Mouse (Mus musculus) ovary, adult 18-20 months (tissue): ENCODE measurements around the gene Fars2.
"Not testable (repeated sequence)": the region's sequence is repeated elsewhere in the genome, so short reads cannot be mapped to it uniquely, and the experiment has no call there.

Experiments
- DNase-seq: peaks from one replicate; pipeline ENCODE4 v3.0.0; 2022; ENCODE audit warnings: low spot score, mixed read lengths

Fars2 gene

GRCm38 (mm10) chr13:36140247-36141016 lies 23.2 kb downstream of the Fars2 start:
- no peak for DNase-seq

DNA sequence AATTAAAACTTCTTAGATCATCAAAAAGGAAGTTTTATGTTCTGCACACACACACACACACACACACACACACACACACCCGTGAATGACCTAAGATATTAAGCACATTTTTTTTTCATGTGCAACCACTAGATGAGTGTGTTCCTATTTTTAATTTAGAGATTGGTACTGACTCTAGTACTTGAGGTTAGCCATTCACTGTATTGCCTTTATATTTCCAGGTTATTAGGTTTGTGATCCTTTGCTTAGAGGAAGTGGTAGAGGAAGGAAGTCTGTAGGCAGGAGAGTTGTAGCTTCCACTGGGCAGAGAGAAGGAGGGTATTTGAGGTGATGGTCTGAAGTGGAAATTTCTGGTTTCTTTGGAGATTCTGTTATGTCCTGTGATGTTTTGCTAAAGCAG lies 28.4 kb downstream of the Fars2 start:
- DNase-seq = no peak

GRCm38 (mm10) chr13:36149175-36149939 lies 32.1 kb downstream of the Fars2 start:
- DNase-seq = no peak

- no peak for DNase-seq
Measured at GRCm38 (mm10) chr13:36150272-36150671, 33.1 kb downstream of the Fars2 start.

DNA sequence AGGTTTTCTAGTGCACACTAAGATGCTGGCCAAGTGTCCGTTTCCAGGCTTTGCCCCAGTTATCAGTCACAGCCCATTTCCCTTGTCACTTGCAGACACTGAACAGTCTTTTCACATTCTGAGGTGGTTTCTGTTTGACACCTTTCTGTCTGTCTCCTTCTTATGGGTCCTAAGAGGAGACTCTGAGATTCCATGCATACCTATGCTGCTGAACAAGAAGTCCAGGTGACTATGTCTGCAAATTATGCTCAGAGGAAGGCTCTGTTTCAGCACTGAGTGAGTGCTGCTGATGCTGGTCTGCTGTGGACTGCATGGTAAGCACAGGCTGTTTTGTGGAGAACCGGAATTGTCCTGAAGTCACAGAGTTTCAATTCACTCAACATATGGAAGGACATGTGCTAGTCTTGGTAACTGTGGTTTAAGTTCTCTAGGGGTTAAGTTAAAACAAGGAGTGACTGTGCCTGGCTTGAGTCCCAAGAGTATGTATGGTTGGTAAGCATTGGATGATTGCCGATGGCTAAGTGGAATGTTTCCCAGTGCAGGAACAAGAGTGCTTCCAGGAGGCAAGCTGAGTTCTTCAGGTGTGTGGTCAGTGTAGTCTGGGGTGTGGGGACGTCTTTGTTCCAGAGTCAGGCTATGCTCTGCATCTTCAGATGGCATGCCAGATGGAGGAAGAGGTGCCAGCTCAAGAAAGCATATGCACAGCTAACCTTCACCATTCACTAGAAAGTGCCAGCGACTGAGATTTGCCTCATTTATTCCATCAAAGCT lies 35.7 kb downstream of the Fars2 start:
- no peak for DNase-seq

DNA sequence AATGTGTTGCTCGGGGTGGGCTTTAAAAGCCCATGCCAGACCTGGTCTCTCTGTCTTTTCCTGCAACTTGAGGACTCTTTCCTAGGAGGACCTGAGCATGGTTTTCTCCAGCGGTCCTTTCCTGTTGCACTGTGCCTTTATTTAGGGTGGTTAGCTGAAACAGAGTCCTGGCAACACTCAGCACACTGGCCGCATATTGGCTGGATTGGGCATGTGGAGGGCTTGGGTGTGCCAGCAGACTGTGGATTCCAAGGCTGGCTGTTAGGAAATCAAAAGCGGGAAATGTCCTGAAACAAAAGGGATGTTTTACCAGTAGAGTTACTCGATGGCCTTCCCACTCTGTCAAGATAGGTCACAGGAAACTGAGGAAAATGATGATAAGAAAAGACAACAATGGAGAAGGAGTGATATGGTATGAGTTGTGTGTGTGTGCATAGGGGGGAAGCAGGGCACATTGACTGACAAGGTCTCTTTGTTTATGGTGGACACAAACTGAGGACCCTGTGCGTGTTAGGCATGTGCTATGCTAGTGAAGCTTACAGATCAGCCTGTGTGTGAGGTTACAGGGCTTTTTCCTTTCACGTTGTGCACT lies 39.2 kb downstream of the Fars2 start:
- no peak for DNase-seq

GRCm38 (mm10) chr13:36163411-36163810 lies 46.2 kb downstream of the Fars2 start:
- DNase-seq = no peak

GRCm38 (mm10) chr13:36163898-36164297 lies 46.7 kb downstream of the Fars2 start:
- no peak for DNase-seq

DNA sequence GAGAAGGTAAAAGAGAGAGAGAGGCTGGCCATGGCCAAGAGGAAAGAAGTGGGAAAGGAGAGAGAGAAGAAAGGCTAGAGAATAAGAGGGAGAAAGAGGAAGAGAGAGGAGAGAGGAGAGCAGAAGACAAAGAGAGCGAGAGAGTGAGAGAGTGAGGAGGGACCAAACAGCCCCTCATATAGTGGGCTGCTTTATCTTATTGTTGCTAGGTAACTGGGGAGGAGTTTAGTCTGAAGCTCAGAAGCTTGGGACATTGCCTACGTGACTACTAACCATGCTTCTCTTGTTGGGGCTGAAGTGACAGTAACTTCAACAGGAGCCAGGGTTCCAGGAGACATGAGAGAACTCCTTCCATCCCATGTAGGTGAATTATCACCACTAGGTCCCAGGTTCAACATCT lies 55.8 kb downstream of the Fars2 start:
- DNase-seq = not testable (repeated sequence)

GRCm38 (mm10) chr13:36174101-36174500 lies 56.9 kb downstream of the Fars2 start:
- no peak for DNase-seq

DNA sequence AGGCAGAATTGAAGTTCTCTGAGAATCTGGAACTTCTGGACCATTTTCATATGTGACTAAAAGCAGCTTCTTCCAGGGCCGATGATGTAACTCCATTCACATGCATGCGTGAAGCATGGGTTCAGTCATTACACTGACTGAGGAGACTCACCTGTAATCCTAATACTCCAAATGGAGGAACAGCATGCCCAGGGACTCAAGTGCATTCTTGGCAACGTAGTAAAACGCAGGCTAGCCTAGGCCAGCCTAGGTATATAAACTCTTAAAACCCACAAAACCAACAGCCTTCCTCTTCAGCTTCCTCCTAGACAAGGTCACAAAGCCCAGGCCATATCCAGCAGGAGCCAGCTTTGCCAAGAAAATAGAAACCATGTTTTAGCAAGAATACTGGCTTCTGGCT lies 57.6 kb downstream of the Fars2 start:
- no peak for DNase-seq

- DNase-seq = no peak
Measured at GRCm38 (mm10) chr13:36181231-36181630, 64.0 kb downstream of the Fars2 start.

GRCm38 (mm10) chr13:36190577-36190976 lies 73.4 kb downstream of the Fars2 start:
- DNase-seq = no peak

DNA sequence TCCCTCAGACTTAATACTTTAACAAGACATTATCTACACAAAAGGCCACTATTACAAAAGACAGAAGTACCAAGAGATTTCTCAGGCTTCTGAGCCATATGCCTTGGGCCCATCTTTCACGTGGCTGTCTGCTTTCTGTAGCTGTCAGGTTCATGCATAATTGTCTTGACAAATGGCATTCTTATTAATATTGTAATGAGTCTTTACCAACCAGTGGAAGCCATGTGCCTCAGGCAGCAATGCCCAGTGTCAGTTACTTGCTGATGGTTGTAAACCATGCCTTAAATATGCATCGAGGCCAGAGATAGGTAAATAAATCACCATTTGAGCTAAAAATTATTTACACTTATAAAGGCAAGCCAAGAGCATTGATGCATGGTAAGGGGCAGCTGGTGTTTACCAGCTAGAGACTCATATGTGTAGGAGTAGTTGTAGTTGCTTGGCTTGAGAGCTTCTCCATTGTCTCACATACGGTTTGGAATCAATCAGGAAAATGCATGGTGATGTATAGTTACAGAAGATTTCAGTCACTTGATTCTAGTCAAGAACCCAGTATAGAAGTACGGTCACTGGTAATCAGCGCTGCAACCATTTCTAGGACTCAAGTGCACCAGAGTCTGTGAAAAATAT lies 76.4 kb downstream of the Fars2 start:
- no peak for DNase-seq

DNA sequence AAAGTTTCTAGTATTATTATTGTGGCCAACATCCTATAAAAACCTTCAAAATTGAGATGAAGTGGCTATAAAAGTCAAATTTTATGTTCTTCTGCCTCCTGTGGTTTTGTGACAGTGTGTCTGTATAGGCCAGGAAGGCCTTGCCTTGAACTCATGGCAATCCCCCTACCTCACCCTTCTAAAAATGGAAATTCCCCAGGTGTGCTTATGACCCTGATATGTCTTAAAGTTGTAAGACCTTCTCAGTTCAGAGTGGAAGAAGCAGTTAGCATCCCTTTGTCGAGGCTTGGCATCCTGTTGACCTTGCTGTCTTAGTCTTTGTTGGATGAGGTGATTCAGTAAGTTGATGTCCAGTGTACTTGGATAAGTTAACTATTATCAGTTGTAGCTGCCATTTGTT lies 82.1 kb downstream of the Fars2 start:
- DNase-seq = no peak

DNA sequence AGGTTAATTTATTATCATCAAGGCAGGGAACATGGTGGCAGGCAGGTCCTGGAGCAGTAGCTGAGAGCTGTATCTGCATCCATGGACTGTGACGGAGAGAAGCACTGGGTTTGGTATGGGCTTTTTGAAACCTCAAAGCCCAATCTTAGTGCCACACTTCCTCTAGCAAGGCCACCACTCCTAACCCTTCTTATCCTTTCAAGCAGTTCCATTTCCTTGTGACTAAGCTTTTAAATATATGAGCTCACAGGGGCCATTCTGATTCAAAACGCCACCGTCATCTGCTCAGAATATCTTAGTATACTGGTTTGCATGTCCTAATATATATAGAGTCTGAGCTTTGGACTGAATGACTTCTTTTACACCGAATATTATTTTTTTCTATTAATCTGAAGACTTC lies 83.2 kb downstream of the Fars2 start:
- DNase-seq = no peak

DNA sequence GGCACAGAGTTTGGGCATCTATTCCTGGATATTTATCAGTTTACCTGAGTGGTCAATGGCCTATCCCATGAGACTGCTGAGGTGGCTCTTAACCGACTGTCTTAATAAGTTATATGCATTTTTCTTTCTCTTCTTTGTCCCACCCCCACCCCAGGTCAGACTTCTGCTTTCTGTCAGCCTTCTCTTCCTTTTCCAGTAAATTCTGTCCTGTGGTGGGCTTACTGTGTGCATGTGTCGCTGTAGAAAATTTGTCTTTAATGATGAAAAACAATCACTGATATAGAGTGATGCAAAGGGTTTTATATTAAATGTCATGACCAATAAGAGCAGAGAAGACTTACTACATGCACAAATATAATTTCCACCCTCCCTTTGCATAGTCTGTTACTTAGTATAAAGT lies 85.3 kb downstream of the Fars2 start:
- no peak for DNase-seq

DNA sequence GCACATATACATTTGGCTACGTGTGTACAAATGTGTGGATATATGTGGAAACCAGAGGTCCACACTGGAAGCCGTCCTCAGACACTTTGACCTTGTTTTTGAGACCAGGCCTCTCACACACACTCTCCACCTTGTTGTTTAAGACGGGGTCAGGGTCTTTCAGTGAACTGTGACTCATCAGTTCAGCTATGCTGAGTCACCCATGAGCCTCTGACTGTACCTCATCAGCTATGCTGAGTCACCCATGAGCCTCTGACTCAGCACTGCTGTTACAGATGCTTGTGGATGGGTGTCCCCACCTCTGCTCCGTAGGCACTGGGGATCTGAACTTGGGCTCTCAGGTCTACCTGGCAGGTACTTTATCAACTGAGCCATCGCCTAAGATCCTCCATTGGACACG lies 85.8 kb downstream of the Fars2 start:
- no peak for DNase-seq

DNA sequence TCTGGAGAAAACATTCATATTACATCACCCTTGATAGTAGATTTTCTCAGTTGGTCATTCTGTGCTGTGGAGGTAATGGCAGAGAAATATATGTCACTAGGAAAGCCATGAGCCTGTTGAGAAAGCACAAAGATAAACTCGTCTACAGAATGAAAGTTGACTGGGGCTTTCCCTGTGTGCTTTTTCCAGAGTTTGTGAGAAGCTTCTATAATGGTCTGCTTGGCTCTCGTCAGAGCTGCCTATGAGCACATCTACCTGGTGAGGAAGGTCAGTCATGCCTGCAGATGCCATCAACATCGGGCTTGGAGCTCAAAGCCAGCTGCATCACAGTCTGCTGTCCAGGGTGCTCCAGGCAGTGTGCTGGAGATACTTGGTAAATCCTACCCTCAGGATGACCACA lies 87.1 kb downstream of the Fars2 start:
- no peak for DNase-seq

GRCm38 (mm10) chr13:36210965-36211364 lies 93.8 kb downstream of the Fars2 start:
- DNase-seq = no peak

DNA sequence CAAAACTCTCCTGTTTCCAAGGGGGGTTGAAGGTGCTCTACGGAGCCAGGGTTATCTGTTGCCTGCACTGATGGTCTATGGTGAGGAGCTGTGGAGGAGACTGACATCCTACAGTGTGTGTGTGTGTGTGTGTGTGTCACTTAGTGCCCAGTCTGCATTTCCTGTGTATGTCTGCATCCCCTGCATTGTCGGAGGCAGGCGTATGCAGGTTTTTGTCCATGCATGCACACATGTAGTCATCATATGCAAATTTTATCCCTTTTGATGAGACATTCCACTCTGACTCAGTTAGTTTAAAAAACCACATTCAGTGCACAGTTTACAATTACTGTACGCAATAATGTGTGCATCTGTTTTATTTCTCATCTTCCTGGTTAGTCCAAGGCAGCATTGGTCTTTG lies 96.8 kb downstream of the Fars2 start:
- no peak for DNase-seq

- DNase-seq = no peak
Measured at GRCm38 (mm10) chr13:36216005-36216404, 98.8 kb downstream of the Fars2 start.
